Mouse (Mus musculus): ENCODE data around the gene Fv1.
A peak's percentile ranks its signal among the peaks of the same experiment; 100 is the strongest.
"Not testable (repeated sequence)": the region's sequence is repeated elsewhere in the genome, so short reads cannot be mapped to it uniquely, and the experiment has no call there.

The Fv1 gene

DNA sequence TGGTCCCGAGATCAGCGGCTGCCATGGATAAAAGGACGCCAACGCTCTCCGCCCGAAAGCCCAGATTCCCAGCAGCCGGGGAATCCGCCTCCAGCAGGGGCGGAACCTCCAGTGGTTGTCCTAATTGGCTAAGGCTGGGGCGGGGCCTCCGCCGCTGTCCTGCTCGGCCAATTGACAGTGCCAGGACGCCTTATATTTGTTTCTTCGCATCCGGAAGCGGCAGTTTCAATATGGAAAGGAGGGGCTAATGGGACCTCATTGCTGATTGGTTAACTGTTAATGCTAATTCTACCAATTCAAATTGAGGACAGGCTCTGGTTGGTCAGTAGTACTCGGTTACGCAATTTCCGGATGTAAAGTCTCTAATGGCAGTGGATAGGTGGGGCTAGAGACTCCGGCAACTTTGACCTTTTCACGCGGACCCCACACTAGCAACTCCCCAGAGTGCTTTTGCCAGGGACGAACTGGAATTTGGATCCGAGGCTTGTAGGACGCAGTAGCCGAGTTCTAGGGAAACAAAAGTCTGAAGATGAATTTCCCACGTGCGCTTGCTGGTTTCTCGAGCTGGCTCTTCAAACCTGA is at the start of gene Fv1, which contains the start of gene Miip:
TSS of gene Fv1 (plus strand) at position 530 of the 582 bp plus-strand sequence.
TSS of gene Miip (minus strand) at position 367 of the 582 bp plus-strand sequence.
- peak; percentile 89 for DNase-seq

DNA sequence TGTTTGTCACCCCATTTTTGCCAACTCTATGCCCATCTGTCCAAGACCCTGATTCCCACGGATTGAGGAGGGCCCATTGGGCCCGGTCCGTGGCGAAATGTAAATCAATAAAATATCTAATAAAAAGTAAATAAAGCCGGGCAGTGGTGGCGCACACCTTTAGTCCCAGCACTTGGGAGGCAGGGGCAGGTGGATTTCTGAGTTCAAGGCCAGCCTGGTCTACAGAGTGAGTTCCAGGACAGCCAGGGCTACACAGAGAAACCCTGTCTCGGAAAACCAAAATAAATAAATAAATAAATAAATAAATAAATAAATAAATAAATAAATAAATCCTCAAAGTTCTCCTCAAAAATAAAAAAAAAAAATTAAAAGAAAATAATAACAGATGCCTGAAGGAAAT is 49.1 kb upstream of the Fv1 start:
- DNase-seq: not testable (repeated sequence)

DNA sequence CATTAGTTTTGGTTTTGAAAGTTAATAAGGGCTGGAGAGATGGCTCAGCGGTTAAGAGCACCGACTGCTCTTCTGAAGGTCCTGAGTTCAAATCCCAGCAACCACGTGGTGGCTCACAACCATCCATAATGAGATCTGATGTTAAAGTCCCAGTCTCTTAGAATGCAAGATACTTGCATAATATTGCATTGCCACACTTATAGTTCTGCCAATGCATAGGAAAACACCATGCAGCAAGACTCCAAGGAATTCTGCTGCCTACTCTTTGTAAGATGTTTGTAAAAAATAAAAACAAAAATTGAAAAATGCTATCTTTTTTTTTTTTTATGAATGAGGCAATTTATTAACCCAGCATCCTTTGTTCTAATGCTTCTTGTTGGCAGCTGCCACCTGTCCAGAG is 47.4 kb upstream of the Fv1 start:
- DNase-seq: not testable (repeated sequence)

DNA sequence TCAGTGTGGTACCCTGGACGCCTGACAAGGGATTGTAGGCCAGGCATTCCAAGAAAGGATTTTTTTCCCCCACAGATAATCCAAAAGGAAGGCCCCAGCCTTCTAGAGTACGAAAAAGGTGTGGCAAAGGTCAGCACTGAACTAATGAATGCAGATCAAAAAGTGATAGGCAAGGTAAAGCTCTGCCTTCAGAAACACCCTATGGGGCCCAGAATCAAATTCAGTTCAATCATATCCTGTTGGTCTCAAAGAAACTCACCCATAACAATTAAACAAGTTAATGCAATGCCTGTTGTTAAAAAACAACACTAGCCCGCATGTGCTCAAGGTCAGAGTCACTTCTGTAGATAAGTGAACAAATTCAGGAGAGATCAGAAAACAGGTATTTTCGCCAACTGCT is 44.4 kb upstream of the Fv1 start:
- no peak for DNase-seq

DNA sequence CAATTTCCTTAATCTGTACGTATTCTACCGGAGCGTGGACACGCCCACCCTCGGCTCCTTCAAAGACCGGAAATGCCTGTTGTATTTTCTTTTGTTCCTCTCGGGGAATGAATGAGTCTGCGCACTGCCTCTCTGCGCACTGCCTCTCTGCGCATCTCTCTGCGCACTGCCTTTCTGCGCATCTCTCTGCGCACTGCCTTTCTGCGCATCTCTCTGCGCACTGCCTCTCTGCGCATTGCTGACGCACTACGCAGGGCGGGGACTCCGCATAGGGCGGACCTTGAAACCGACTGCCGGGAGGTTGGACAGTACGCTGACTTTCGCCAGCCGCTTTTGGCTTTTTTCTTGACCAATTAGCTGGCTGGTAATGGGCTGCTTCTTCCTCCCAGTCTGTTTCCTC is 29.5 kb upstream of the Fv1 start:
- DNase-seq: not testable (repeated sequence)

DNA sequence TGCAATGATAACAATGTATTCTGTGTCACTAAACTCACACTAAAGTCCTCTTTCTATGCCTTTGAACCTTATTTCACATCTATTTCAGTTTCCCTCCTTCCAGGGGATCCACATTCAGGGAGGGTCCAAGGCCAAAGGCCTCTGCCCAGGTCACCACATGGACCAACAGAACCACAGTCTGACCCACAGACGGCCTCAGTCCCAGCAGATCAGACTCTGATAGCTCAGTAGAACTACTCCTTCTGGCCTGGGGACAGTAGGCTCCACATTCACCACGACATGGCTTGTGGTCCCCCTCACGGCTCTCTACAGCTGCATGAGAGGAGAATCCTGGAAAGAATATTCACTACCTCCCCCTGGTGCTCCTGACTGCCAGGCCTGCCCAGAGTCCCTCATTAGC is 25.9 kb upstream of the Fv1 start:
- DNase-seq: no peak

DNA sequence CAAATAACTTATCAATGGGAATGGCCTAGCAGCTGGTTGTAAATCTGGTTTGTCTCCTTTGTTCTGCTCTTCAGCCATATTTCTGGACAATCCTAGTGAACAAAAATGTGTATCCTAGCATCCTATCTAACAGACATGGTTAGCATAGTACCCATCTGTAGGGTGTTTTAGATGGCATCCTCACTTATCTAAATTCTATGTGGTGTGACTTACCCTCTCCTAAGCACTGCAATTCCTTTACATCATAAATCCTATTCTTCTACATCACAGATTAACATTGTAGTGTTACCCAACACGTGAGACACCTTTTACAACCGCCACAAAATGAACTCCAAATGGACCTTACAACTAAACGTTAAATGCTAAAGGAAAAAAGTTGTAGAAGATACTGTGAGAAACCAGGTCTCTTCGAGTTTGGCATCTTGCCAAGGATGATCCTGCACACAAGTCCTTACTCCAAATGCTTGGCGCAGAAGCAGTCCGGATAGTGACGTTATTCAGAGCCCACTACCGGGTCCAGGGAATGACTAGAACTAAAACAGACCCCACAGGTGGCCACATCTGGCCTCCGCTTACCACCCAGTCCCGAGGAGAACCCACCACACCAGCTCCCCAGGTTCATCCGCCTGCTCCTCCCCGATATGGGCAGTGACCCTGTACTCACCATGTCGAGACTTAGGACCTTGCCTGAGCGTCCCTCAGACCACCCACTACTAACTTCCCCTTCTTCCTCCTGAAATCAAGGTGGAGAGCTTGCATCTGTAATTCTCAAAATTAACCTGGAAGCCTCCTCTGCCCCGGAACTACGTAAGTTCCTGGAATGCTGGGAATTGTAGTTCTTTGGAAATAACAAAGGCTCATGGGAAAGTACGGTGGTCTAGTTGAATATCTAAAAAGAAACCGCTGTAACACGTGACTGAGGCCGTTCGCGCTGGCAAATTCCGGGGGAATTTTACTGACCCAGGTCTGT is 20.9 kb upstream of the Fv1 start, which contains the start of gene Zfp933:
TSS of gene Zfp933 (minus strand) at position 753 of the 970 bp plus-strand sequence.
- DNase-seq: peak; percentile 25

DNA sequence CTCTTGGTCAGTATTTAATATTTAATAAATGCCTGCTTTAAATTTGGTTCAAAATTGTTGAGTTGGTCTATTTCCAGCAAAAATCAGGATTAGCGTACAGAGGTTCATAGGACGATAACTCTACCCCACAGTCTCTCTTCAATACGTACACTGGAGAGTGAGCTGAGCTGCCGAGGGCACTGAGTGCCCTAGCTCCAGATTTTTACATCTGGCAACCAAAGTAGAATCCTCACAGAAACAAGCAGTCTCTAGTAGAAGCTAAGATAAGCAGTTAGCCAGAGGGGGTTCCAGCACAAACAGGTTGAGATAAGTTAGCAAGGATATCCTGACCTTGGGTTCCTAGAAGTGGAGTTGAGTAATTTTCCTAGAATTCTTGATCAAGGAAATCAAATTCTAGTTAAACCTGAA is 20.2 kb upstream of the Fv1 start:
- DNase-seq: no peak

DNA sequence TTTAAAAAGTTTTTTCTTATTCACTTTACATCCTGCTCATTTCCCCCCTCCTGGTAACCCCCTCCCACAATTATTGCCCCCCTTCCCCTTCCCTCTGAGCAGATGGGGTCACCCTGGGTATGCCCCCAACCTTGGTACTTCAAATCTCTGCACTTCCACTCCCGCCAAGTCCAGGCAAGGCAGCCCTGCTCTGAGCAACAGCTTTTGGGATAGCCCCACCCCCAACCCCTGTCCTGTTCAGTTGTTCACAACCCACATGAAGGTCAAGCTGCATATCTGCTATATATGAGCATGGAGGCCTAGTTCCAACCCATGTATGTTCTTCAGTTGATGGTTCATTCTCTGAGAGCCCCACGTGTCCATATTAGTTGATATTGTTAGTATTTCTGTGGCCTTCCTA is 18.0 kb upstream of the Fv1 start:
- DNase-seq: no peak

DNA sequence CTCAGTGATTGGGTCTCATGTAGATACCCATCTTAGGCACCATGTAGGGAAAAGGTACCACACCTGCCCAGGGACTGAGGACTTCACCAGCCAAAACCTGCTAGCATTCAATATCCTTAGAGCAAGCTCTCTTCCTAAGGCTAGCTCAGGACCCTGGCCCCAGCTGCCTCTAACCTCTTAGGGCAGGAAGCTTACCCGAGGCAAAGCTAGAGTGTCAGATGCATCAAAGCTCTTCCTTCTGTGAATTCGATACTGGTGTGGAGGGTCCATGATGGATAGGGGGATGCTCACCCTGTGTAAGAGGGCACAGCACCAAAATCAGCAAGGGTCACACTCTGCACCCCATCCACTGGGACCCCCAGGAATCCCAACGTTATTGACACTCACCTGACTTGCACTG is 6.7 kb upstream of the Fv1 start:
- DNase-seq: no peak

DNA sequence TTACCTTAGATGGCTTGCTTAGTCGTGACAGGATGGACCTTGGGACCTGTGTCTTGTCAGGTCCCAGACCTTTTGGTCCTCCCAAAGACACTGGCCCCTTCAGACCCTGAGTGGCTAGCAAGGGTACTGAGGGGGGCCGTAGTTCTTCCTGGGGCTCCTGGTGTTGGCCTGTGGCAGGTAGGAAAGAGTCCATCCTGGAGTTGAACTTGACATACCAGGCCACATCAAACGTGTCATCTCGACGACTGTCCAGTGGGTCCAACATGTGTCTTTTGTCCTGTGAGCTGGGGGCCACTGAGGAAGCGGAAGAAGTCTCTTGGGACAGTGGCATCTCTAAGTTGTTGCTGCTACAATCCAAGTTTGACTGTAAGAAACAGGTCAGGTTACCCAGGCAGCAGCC is 3.1 kb upstream of the Fv1 start:
- DNase-seq: no peak

DNA sequence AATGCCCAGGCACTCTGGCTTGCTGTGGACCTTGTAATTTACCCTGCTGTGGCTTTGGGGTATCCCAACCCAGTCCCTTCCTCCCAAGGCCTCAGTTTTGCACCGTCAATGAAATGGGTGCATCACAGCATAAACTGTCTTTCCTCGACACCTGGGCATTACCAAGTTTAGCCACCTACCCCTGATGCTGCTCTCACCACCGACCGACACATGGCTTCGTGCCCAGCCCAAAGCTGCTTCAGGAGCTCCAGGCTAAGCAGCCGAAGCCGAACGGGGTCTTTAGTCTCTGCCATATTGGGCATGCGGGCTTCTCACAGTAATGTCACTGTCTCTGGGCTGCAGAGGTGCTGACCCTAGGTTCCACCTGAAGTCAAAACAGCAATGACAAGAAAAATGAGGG is 2.7 kb upstream of the Fv1 start:
- DNase-seq: no peak

DNA sequence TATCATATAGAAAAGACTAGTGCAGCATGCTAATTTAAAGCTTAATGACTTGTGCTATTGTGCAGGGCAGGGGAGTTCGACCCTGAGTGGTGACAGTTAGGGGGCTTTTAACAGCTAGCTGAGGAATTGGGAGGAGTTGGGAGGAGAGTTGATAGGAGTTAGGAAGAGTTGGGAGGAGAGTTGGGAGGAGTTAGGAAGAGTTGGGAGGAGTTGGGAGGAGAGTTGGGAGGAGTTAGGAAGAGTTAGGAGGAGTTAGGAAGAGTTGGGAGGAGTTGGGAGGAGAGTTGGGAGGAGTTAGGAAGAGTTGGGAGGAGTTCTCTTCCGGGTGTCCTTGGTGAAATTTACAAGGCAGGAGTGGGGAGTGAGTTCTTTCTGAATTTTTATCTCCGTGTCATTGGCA is 2.0 kb upstream of the Fv1 start:
- not testable (repeated sequence) for DNase-seq

DNA sequence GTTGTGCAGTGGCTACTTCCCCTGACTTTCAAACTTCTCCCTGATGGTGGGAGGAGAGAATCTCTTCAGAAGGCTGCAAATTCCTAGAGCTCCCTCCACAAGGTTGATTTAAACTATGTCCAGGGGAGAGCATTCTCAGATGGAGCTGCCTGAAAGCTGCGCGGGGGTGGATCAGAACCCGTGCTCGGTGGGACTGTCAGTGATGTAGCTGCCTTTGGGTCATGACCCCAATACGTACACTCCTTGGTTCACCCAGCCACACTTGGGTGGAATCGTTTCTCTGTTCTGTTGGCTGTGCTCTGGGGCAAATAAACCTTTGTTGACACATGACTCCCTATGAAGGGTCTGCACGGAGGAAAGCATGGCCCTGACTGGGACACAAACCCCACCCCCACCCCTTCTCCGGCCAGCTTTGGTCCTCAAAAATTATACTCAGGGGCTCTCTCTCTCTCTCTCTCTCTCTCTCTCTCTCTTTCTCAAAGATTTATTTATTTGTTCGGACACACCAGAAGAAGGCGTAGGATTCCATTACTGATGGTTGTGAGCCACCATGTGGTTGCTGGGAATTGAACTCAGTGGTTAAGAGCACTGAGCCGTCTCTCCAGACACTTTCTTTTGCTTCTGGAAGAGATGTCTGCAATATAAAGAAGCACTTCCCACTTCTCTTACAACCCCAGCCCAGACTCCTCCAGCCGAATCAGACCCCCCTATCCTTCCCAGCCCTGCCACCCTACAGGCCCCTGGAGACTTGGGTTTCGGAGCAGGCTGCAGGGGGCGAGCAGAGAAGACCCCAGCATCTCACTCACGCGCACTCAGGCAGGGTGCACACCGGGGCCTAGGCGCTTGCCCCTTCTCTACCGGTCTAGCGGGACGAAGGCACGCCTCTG is 973 bp upstream of the Fv1 start:
- no peak for DNase-seq

DNA sequence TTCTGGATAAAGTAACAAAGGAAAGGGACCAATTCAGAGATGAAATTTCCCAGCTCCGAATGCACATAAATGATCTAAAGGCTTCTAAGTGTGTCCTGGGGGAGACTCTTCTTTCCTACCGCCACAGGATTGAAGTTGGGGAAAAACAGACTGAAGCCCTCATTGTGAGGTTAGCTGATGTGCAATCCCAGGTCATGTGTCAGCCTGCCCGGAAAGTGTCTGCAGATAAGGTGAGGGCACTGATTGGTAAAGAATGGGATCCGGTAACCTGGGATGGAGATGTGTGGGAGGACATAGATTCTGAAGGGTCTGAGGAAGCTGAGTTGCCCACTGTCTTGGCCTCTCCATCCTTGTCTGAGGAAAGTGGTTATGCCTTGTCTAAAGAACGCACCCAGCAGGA is 459 bp downstream of the Fv1 start:
- no peak for DNase-seq

DNA sequence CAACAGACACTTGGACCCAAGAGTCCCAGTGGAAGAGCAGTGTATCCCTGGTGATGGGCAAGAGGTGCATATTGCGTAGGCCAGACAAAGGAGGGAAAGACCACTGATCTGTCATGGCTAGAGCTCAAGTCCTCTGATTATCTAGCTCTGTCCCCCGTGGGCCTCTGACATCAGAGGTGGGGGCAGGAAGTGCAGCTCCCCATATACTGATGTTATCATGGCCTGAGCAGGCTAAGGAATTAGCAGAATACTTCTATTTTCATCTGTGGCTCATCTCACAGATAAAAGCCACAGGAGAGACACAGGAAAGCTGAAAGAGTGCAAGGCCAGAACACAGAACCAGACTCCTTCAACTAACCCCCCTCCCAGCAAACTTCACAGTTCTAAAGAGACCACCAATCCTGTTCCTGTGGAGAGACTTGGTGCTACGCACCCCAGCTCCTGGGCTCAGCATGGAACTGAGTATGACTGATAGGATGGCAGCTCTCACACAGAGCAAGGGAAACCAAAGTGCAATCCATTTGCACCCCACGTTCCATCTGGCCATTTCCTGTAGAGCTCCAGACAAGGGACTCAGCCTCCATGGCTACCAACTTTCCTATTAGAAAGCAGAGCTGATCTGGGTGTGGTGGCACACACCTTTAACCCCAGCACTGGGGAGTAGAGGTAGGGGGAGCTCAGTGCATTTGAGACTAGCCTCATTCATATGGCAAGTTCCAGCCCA is 7.2 kb downstream of the Fv1 start:
- no peak for DNase-seq

DNA sequence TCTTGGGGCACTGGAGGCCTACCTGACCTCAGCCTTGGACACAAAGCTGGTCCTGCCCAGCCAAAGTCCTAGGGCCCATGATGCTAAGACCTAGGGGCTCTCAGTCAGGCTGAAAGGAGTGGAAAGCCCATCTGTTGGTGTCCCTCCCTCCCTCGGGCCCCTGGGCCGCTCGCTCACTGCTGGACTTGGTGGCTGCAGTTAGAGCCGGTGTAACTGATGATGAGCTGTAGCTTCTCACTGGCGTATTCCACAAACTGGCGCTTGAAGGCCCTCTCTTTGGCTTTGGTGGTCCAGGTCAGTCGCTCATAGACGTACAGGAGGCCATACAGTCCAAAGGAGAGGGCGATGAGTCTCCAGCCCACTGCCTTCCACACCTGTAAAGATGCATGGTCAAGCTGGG is 9.8 kb downstream of the Fv1 start:
- DNase-seq: no peak

DNA sequence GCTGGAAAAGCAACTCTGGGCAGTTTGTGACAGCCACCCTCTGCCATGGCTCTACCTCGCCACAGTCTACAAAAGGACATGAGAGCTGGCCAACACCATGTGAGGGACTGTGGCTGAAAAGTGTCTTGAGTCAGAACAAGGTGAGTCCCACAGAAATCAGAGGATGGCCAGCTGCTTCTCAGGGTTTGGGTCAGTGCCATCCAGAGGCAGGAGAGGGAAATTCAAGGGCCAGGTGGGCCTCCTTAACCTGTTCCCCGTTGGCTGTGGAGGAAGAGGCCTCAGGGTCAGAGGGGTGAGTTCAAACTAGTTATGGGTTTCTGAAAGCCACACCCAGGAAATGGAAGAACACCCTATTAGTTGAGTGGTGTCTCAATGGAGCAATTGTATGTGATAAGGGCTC is 10.7 kb downstream of the Fv1 start:
- DNase-seq: no peak

DNA sequence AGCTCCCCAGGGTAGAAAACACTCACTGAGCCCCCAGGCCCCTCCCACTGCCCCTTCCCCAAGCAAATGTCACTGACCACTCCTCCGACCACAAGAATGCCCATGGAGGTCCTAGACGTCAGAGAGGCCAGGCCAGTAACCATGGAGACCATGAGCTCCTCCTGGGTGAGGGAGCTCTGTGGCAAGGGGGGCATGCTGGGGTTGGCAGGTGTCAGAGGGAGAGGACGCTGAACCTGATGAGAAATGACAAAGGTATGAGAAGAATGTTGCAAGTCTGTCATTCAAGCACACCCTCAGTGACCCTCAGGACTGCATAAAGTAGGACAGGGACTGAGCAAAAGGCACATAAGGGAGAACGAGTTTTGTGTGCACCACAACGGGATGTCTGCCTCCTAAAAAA is 11.1 kb downstream of the Fv1 start:
- DNase-seq: no peak

DNA sequence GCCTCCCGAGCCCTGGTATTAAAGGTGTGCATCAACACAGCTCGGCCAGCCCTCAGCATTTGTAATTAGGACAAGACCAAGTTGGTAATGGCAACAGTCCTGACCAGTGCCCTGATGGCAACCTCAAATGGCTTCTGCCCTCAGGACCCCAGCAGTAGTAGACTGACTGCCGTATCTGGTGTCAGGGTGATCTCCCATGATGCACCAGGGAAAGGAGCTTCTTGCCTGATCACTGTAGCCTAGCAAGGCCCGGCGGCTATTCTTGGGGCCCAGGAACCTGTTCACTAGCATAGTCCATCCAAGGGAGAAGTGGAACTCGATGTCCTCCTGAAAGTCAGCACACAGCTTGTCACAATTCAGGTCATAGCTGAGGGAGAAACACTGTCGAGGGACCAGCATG is 13.0 kb downstream of the Fv1 start:
- DNase-seq: no peak

DNA sequence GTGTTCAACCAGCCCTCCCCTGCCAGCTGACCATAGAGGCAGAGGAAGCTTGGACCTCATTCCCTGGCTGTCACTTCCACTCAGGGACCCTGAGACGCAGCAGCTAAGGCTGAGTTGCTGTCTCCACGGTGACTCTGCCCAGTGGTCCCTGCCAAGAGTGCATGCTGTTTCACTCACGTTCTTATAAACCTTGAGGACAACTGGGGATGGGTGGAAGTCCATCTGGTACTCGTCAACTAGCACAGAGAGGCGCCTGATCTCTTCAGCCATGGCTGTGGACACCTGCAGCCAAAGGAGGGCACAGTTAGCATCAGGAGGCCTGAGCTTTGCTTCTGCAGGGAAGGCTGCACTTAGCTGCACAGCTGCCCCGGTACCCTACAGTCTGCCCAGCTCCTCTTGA is 14.3 kb downstream of the Fv1 start:
- no peak for DNase-seq

DNA sequence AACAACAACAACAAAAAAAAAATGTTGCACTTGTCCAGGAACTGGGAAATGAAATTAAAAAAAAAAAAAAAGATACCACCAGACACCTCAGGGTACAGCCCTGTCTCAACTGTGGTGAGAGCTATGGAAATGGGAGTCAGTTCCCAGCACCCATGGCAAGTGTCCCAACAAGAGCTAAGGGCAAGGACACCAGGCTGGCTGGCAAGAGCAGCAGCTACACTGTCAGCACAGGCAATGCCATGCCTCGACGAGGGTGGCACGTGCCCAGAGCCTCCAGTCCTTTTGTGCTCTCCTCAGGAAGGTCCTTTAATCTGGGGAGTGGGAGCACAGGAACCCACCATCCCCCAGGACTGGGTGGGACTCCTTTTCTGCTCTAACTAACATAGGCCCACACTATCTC is 15.4 kb downstream of the Fv1 start:
- no peak for DNase-seq

DNA sequence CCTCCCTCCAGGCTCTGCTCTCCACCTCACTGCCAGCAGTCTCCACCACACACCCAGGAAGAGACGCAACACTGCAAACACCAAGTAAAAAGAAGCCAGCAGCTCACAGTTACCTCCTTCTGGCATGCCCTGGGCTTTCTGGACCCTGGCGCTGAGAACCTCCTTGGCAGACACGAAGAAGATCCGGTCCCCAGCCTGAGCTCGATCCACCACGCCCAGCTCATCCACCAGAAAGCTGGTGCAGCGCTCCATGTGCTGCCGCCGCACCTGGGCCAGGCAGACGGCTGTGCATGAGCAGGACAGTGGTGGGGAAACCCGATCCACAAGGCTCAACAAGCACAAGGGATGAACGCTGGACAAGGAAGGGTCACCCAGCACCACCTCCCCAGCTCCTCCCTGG is 17.4 kb downstream of the Fv1 start:
- no peak for DNase-seq

All from right cerebral cortex, postnatal 14 days (tissue).